Mouse (Mus musculus): ENCODE measurements around the gene Tle1. TPM values are rescaled to one million over a fixed set of nuclear protein-coding genes. Genes with fewer than 3 reads are reported as not detected.

Gene Tle1
- 20.5 and 20.7 TPM in 2 replicates for polyA plus RNA-seq (2015; fragmentation: Nextera tagmentation; extraction: Ambion mirVana)

GRCm38 (mm10) chr4:72200559-72201409, at the start of gene Tle1:
Gene Tle1 (minus strand): TSS chr4:72200919.

Measured in neural tube, postnatal 0 days (tissue).